ENCODE assay signal across 19 mouse cellular contexts in genomic region chr15:86444271-86444670, GRCm38 (mm10).
DNase-seq lines count a peak whose midpoint lies in the region; ATAC-seq lines count a peak whose summit lies in the region.
"Had no signal": no experiment of that assay in that cellular context is flagged by ENCODE, and none has a peak within 500 bp of the region (broad histone marks: within the 10 kb centered on the region; RNA-seq: fewer than 3 reads in every experiment).

No protein-coding gene starts in this region.

- peak; percentile 25 for DNase-seq in cerebellum, adult 18-20 months
- no peak for DNase-seq in cerebellum, adult 8-10 months
- peak; percentile 57 to 61 for DNase-seq in cerebellum, postnatal 14 days
- DNase-seq in kidney, postnatal 10 days: peak; percentile 24
- no peak for DNase-seq in kidney, adult 11 months
- peak; percentile 12 for DNase-seq in Muller cell, postnatal 12 days (ENCODE audit: inconsistent ontology term)
- DNase-seq in spleen, adult 18-20 months: no peak
- DNase-seq: adrenal gland, adult 2 months; adrenal gland, postnatal 14 days; embryo, embryonic 11 days; gastrocnemius, postnatal 25 days; heart, adult 18-20 months; heart, postnatal 10 days; heart, postnatal 36 days; kidney, adult 18-20 months had no signal

- ATAC-seq in cerebellum, adult (ENCODE audit: insufficient number of reproducible peaks, low FRiP score, low TSS enrichment): no peak
- ATAC-seq: forebrain, embryonic 15.5 days; hindbrain, embryonic 16.5 days; intestine, embryonic 15.5 days had no signal

Comparison
In these comparisons a context has a peak if more than half of its experiments do, and no peak if none do; other contexts are left out.
1. DNase-seq: peak in cerebellum, adult 18-20 months (2 of 2), cerebellum, postnatal 14 days (2 of 2), kidney, postnatal 10 days (single experiment) and Muller cell, postnatal 12 days (single experiment); none in cerebellum, adult 8-10 months (single experiment), kidney, adult 11 months (single experiment) and spleen, adult 18-20 months (0 of 2).